In the genomic region with DNA sequence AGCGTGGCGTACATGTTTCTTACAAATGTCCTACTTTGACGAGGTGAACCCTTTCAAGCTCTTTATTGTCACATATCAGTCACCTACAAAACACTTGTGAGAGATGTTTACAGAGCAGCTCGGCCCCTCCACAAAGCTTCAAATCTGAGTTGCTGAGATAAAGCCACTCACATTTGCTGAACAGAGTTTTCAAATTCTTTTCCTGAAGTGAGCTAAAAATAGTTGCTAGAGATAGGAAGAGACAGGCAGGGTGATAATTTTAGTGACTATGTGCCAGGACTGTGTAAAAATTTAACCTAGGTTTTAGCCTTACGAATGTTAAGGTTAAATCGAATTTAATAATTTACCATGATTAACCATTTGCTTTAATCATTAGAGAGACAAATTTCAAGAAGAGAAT, we compare ENCODE assay signal across 17 mouse cellular contexts. TPM values are rescaled to one million over a fixed set of nuclear protein-coding genes. Genes with fewer than 3 reads are reported as not detected.
A peak's percentile ranks its signal among the peaks of the same experiment; 100 is the strongest.
DNase-seq lines count a peak whose midpoint lies in the region; ATAC-seq and TF ChIP-seq lines count a peak whose summit lies in the region.
"Had no signal": no experiment of that assay in that cellular context is flagged by ENCODE, and none has a peak within 500 bp of the region (broad histone marks: within the 10 kb centered on the region; RNA-seq: fewer than 3 reads in every experiment).

No protein-coding gene starts in this region.

- peak; percentile 39; the same call in 1 of the 2 replicates for ATAC-seq in intestine, embryonic 15.5 days
- ATAC-seq in intestine, postnatal 0 days, result no peak
- ATAC-seq in lung, postnatal 0 days, result no peak
- 0 out of 2 replicates have a peak, but pooled peaks have one; percentile 22 for ATAC-seq in intestine, embryonic 16.5 days

- no peaks in the 10 kb centered on the region for H3K4me1 ChIP-seq in intestine, embryonic 15.5 days (replicated peaks)
- H3K4me1 ChIP-seq in intestine, postnatal 0 days (replicated peaks; ENCODE audit: control insufficient read depth, insufficient read depth, low read length), result no peaks in the 10 kb centered on the region
- no peaks in the 10 kb centered on the region; the same call in 1 of the 2 replicates for H3K4me1 ChIP-seq in lung, postnatal 0 days (ENCODE audit: insufficient read depth, low read depth, low read length)
- H3K4me1 ChIP-seq in intestine, embryonic 16.5 days (ENCODE audit: control insufficient read depth, insufficient read depth, low read length), result no peaks in the 10 kb centered on the region
- H3K4me1 ChIP-seq in small intestine, adult 2 months (ENCODE audit: control insufficient read depth, insufficient read depth, insufficient read length, low read length), result peaks cover 7% of the 10 kb centered on the region; the same call in 1 of the 2 replicates
- H3K4me1 ChIP-seq: hindbrain, embryonic 15.5 days had no signal

- no peak for TF ChIP-seq POLR2A in small intestine, adult 2 months (IDR thresholded peaks at IDR 0.05; ENCODE audit: low read depth, low read length)

- H3K27ac ChIP-seq in intestine, embryonic 15.5 days, result no peak overlapping the region
- H3K27ac ChIP-seq in intestine, postnatal 0 days (ENCODE audit: low read depth, low read length), result no peak overlapping the region
- H3K27ac ChIP-seq in lung, postnatal 0 days (ENCODE audit: low read length), result no peak overlapping the region
- peak overlapping the region; percentile 13; the same call in 1 of the 2 replicates for H3K27ac ChIP-seq in intestine, embryonic 16.5 days (ENCODE audit: low read length)
- peak overlapping the region; percentile 66 for H3K27ac ChIP-seq in small intestine, adult 2 months (ENCODE audit: insufficient read depth, low read depth, low read length)
- H3K27ac ChIP-seq: hindbrain, embryonic 15.5 days had no signal

- no peaks in the 10 kb centered on the region for H3K9me3 ChIP-seq in intestine, embryonic 15.5 days
- no peaks in the 10 kb centered on the region for H3K9me3 ChIP-seq in intestine, postnatal 0 days (ENCODE audit: control insufficient read depth)
- no peaks in the 10 kb centered on the region for H3K9me3 ChIP-seq in lung, postnatal 0 days (ENCODE audit: low read length)
- H3K9me3 ChIP-seq in intestine, embryonic 16.5 days (ENCODE audit: control insufficient read depth, low read length), result no peaks in the 10 kb centered on the region
- H3K9me3 ChIP-seq: hindbrain, embryonic 15.5 days had no signal

- no peaks in the 10 kb centered on the region for H3K27me3 ChIP-seq in intestine, embryonic 15.5 days (replicated peaks)
- no peaks in the 10 kb centered on the region for H3K27me3 ChIP-seq in intestine, postnatal 0 days (replicated peaks; ENCODE audit: control insufficient read depth, insufficient read depth, low read length)
- no peaks in the 10 kb centered on the region for H3K27me3 ChIP-seq in lung, postnatal 0 days (replicated peaks; ENCODE audit: insufficient read depth, low read length)
- H3K27me3 ChIP-seq in intestine, embryonic 16.5 days (replicated peaks; ENCODE audit: control insufficient read depth, insufficient read depth, low read length), result no peaks in the 10 kb centered on the region
- H3K27me3 ChIP-seq in small intestine, adult 2 months (ENCODE audit: control insufficient read depth, insufficient read depth, low read length), result no peaks in the 10 kb centered on the region
- H3K27me3 ChIP-seq: hindbrain, embryonic 15.5 days had no signal

- no peak for TF ChIP-seq CTCF in intestine, postnatal 0 days (IDR thresholded peaks at IDR 0.05; ENCODE audit: low read depth)
- no peak for TF ChIP-seq CTCF in lung, postnatal 0 days (IDR thresholded peaks at IDR 0.05)
- no peak for TF ChIP-seq CTCF in small intestine, adult 2 months (IDR thresholded peaks at IDR 0.05; ENCODE audit: extremely low read depth, insufficient read length, insufficient replicate concordance, low read depth, low read length)

- peak; percentile 18 for DNase-seq in lung, postnatal 0 days (ENCODE audit: low spot score)
- DNase-seq in lung, postnatal 10 days, result no peak
- no peak for DNase-seq in gastrocnemius, postnatal 25 days
- DNase-seq in left cerebral cortex, adult 9 months (ENCODE audit: low spot score in 2 of 2), result no peak
- DNase-seq: adrenal gland, postnatal 10 days; cerebellum, adult 18-20 months; lung, postnatal 14 days; thymus, adult 18-20 months had no signal

- H3K4me3 ChIP-seq in intestine, embryonic 15.5 days (replicated peaks), result no peak overlapping the region
- no peak overlapping the region for H3K4me3 ChIP-seq in intestine, postnatal 0 days (ENCODE audit: low read depth, low read length)
- H3K4me3 ChIP-seq in lung, postnatal 0 days (ENCODE audit: low read depth, low read length), result no peak overlapping the region
- no peak overlapping the region for H3K4me3 ChIP-seq in intestine, embryonic 16.5 days (ENCODE audit: low read length)
- H3K4me3 ChIP-seq in small intestine, adult 2 months (ENCODE audit: low read depth, low read length), result no peak overlapping the region
- H3K4me3 ChIP-seq: hindbrain, embryonic 15.5 days had no signal

- no peak for TF ChIP-seq EP300 in lung, postnatal 0 days (IDR thresholded peaks at IDR 0.05)

- H3K9ac ChIP-seq in intestine, embryonic 15.5 days, result no peak overlapping the region
- H3K9ac ChIP-seq in intestine, postnatal 0 days (ENCODE audit: low read depth, low read length), result no peak overlapping the region
- no peak overlapping the region for H3K9ac ChIP-seq in lung, postnatal 0 days (replicated peaks; ENCODE audit: low read depth)
- no peak overlapping the region for H3K9ac ChIP-seq in intestine, embryonic 16.5 days (ENCODE audit: low read depth, low read length)
- H3K9ac ChIP-seq: hindbrain, embryonic 15.5 days had no signal

- 45% methylated on average over 6 of the region's 6 CpGs for WGBS in intestine, embryonic 15.5 days
- WGBS in intestine, postnatal 0 days, result 24% methylated on average over 6 of the region's 6 CpGs
- WGBS in lung, postnatal 0 days, result 38% methylated on average over 6 of the region's 6 CpGs
- WGBS in intestine, embryonic 16.5 days, result 48% methylated on average over 6 of the region's 6 CpGs
- 33% methylated on average over 6 of the region's 6 CpGs for WGBS in small intestine, adult 2 months

- no peaks in the 10 kb centered on the region for H3K36me3 ChIP-seq in intestine, embryonic 15.5 days
- no peaks in the 10 kb centered on the region for H3K36me3 ChIP-seq in intestine, postnatal 0 days (ENCODE audit: control insufficient read depth, insufficient read depth)
- H3K36me3 ChIP-seq in lung, postnatal 0 days (ENCODE audit: insufficient read depth, low read length), result no peaks in the 10 kb centered on the region
- no peaks in the 10 kb centered on the region for H3K36me3 ChIP-seq in intestine, embryonic 16.5 days (ENCODE audit: control insufficient read depth, insufficient read depth, low read length)
- no peaks in the 10 kb centered on the region for H3K36me3 ChIP-seq in small intestine, adult 2 months (ENCODE audit: control insufficient read depth, insufficient read depth, low read length)
- H3K36me3 ChIP-seq: hindbrain, embryonic 15.5 days had no signal

- H3K4me2 ChIP-seq in intestine, embryonic 15.5 days (replicated peaks), result no peak overlapping the region
- no peak overlapping the region for H3K4me2 ChIP-seq in intestine, postnatal 0 days (replicated peaks; ENCODE audit: low read depth)
- H3K4me2 ChIP-seq in lung, postnatal 0 days (replicated peaks; ENCODE audit: low read depth, low read length), result no peak overlapping the region
- H3K4me2 ChIP-seq in intestine, embryonic 16.5 days (ENCODE audit: low read depth, low read length), result no peak overlapping the region
- H3K4me2 ChIP-seq: hindbrain, embryonic 15.5 days; midbrain, embryonic 11.5 days had no signal

RNA-seq across cellular contexts. Expression of gene Gm47985, which starts 52.3 kb away (rescaled TPM):
- polyA plus RNA-seq in intestine, embryonic 15.5 days (2015; fragmentation: Nextera tagmentation; extraction: Ambion mirVana), result not detected in 2 replicates
- polyA plus RNA-seq in intestine, postnatal 0 days (2015; fragmentation: Nextera tagmentation; extraction: Ambion mirVana), result 0.08 TPM in 1 of 2 replicates, not detected in the other
- polyA plus RNA-seq in lung, postnatal 0 days (2015; fragmentation: Nextera tagmentation; extraction: Ambion mirVana), result 0.14 and 0.68 TPM in 2 replicates
- polyA plus RNA-seq in intestine, embryonic 16.5 days (2015; fragmentation: Nextera tagmentation; extraction: Ambion mirVana), result 0.26 and 0.32 TPM in 2 replicates
- polyA plus RNA-seq in small intestine, adult 2 months (2012; rRNA removed), result 0.09 TPM in 1 of 2 replicates, not detected in the other
- total RNA-seq in gastrocnemius, postnatal 25 days (2021), result not detected
- total RNA-seq: adrenal gland, postnatal 10 days; ES-E14 had no signal
- polyA plus RNA-seq: cortical plate, adult 2 months; hindbrain, embryonic 15.5 days; neural tube, embryonic 14.5 days had no signal

Comparison
In these comparisons a context has a peak if more than half of its experiments do, and no peak if none do; other contexts are left out.
1. ATAC-seq: peak in intestine, embryonic 15.5 days (single experiment) and intestine, embryonic 16.5 days (single experiment); none in intestine, postnatal 0 days (single experiment) and lung, postnatal 0 days (single experiment).
2. H3K27ac ChIP-seq: peak in intestine, embryonic 16.5 days (single experiment) and small intestine, adult 2 months (single experiment); none in intestine, embryonic 15.5 days (single experiment), intestine, postnatal 0 days (single experiment) and lung, postnatal 0 days (single experiment).